Mouse (Mus musculus): Measurements from ENCODE around the gene Arhgdib.
A peak's percentile ranks its signal among the peaks of the same experiment; 100 is the strongest.

Arhgdib gene

GRCm38 (mm10) chr6:136947716-136948115 is 6.0 kb upstream of the Arhgdib start:
- DNase-seq = no peak

- DNase-seq = no peak
Observed at GRCm38 (mm10) chr6:136946943-136947342, 5.2 kb upstream of the Arhgdib start.

GRCm38 (mm10) chr6:136946241-136946640 is 4.5 kb upstream of the Arhgdib start:
- DNase-seq = no peak

GRCm38 (mm10) chr6:136944511-136944910 is 2.8 kb upstream of the Arhgdib start:
- DNase-seq = no peak

- DNase-seq = no peak
Observed at GRCm38 (mm10) chr6:136943392-136943791, 1.7 kb upstream of the Arhgdib start.

- no peak for DNase-seq
Observed at GRCm38 (mm10) chr6:136942280-136942679, 581 bp upstream of the Arhgdib start.

- DNase-seq = no peak
Observed at GRCm38 (mm10) chr6:136940188-136940960, 1.3 kb downstream of the Arhgdib start.

GRCm38 (mm10) chr6:136939326-136940187 is 2.1 kb downstream of the Arhgdib start:
- DNase-seq = no peak

GRCm38 (mm10) chr6:136938331-136939126 is 3.2 kb downstream of the Arhgdib start:
- no peak for DNase-seq

- DNase-seq = no peak
Observed at GRCm38 (mm10) chr6:136937117-136937516, 4.6 kb downstream of the Arhgdib start.

GRCm38 (mm10) chr6:136936361-136936760 is 5.3 kb downstream of the Arhgdib start:
- DNase-seq = no peak

- no peak for DNase-seq
Observed at GRCm38 (mm10) chr6:136935233-136935632, 6.5 kb downstream of the Arhgdib start.

GRCm38 (mm10) chr6:136934068-136934467 is 7.6 kb downstream of the Arhgdib start:
- no peak for DNase-seq

GRCm38 (mm10) chr6:136931246-136931645 is 10.5 kb downstream of the Arhgdib start:
- DNase-seq = no peak

GRCm38 (mm10) chr6:136930677-136931076 is 11.0 kb downstream of the Arhgdib start:
- no peak for DNase-seq

GRCm38 (mm10) chr6:136927626-136928025 is 14.1 kb downstream of the Arhgdib start:
- DNase-seq = no peak

GRCm38 (mm10) chr6:136925049-136925448 is 16.6 kb downstream of the Arhgdib start:
- no peak for DNase-seq

- DNase-seq = no peak
Observed at GRCm38 (mm10) chr6:136923532-136923931, 18.2 kb downstream of the Arhgdib start, which contains the start of gene Pde6h. Gene Pde6h, plus strand, starts transcription at chr6:136923832.

- DNase-seq = no peak
Observed at GRCm38 (mm10) chr6:136922871-136923270, 18.8 kb downstream of the Arhgdib start.

GRCm38 (mm10) chr6:136922080-136922479 is 19.6 kb downstream of the Arhgdib start, which contains the start of gene Erp27:
Gene Erp27, minus strand, starts transcription at chr6:136922180.
- DNase-seq = no peak

GRCm38 (mm10) chr6:136921601-136922000 is 20.1 kb downstream of the Arhgdib start:
- no peak for DNase-seq

GRCm38 (mm10) chr6:136920320-136921257 is 21.1 kb downstream of the Arhgdib start:
- DNase-seq = peak; percentile 53 to 72

Data from cerebellum, adult 18-20 months (tissue).